ENCODE assay signal across 8 mouse cellular contexts in the genomic region with DNA sequence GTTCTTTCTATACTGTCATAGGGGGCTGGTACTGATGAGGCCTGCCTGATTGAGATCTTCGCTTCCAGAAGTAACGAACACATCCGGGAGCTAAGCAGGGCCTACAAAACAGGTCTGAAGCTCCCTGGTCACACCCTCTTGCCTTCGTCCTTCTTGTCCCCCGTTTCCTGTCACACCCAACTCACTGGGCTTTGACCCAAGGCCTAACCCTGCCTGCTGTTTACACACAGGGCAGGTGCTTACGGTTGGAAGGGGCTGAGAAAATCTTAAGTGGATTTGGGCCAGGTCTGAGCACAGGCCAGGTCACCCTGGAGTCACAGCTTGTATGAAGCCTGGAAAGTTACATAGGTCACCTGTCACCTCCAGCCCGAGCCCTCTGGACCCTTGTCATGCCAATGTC. TPM values are rescaled to one million over a fixed set of nuclear protein-coding genes. Genes with fewer than 3 reads are reported as not detected.
"Had no signal": no experiment of that assay in that cellular context is flagged by ENCODE, and none has a peak within 500 bp of the region (broad histone marks: within the 10 kb centered on the region; RNA-seq: fewer than 3 reads in every experiment).

No protein-coding gene starts in this region.

RNA-seq across cellular contexts. Expression of a gene that starts 26.3 kb away (rescaled TPM):
- polyA plus RNA-seq: neural tube, embryonic 12.5 days; neural tube, embryonic 13.5 days; neural tube, embryonic 14.5 days; neural tube, embryonic 15.5 days; small intestine, adult 2 months; stomach, embryonic 16.5 days; thymus, adult 2 months; thymus, postnatal 0 days had no signal
